Mouse (Mus musculus): ENCODE data around the gene Mapk13.

DNA sequence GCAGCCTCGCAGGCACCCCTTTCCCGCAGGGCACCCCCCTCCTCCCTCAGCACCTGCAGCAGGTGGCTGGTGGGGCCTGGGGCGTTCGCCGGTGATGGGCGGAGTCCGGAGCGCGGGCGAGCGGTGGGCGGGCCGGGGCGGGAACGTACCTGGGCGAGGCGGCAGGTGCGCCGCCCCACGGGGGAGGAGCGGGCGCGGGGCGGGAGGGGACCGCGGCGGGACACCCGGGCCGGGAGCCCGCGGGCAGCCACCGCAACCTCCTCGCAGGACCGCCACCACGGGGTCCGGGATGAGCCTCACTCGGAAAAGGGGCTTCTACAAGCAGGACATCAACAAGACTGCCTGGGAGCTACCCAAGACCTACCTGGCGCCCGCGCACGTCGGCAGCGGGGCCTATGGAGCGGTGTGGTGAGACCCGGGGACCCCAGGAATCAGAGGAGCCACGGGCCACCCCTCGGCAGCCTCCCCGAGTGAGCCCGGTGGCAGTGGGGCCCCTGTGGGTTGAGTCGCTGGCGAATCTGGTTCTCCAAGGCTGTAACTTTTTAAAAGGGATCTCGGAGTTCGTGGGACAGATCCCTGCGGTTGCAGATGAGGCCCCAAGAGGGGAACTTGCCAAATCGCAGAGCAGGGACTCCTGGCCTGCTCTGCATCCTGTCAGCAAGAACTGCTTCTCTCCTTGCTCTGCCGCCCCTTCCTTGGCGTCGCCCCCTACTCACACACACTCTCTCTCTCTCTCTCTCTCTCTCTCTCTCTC, at the start of gene Mapk13:
- TF ChIP-seq CTCF (IDR thresholded peaks at IDR 0.05; ENCODE audit: borderline replicate concordance, insufficient read depth, low read length) (no peak), POLR2A (IDR thresholded peaks at IDR 0.05; ENCODE audit: low read depth, low read length) (no peak)
